Mouse (Mus musculus): Measurements from ENCODE around the gene Itpr3.

Gene Itpr3

DNA sequence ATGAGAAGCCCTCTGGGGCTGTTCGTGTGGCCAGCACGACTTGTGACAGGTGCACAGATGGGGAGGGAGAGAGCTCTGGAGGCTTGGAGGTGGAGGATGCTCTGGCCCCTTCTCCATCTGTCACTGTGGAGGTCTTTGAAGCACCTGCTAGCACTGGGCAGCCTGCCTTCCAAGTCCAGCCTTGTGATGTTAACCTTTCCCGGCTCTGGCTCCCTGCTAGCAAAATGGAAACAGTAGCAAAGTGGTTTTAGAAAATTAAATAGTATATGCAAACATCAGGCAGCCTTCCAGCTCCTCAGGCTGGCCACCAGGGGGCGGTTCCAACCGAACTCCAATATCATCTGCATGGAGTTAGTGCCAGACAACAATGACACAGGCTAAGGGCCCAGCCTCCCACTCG lies 14.5 kb downstream of the Itpr3 start:
- no peak for DNase-seq (ENCODE audit: low spot score in 2 of 2)

DNA sequence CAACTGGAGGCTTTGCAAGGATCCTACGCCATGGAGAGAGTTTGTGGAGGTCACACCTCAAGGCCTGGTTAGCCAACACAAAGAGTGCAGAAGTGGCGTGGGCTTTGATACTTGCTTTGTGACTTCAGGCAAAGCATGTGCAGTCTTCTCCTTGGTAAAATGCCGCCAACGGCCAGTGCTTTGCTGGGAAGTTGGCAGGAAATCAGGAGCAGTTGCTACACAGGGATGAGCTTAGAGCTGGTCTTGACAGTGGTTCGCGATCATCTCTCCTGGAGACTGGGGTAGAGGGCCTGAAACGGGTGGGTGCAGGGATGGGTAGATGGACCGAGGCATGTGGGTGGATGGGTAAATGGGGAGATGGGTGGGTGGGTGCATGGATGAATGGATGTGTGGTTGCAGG lies 15.3 kb downstream of the Itpr3 start:
- DNase-seq (ENCODE audit: low spot score in 2 of 2), result peak in 1 of 2 experiments; percentile 24

DNA sequence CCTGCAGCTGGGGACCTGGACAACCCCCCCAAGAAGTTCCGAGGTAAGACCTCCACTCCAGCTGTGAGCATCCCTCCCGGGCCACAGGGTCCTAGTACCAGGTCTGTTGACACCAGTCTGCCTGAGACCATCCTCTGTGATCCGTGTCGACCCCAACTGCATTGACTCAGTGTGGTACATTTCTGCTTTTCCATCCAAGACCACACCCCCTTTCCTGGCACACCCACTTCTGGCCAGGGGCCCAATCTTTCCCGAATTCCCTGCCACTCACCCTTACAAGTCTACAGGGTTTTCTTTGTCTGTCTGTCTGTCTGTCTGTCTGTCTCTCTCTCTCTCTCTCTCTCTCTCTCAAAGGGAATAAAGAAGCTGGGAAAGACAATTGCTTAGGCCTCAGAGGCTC lies 16.0 kb downstream of the Itpr3 start:
- DNase-seq (ENCODE audit: low spot score in 2 of 2), result no peak

DNA sequence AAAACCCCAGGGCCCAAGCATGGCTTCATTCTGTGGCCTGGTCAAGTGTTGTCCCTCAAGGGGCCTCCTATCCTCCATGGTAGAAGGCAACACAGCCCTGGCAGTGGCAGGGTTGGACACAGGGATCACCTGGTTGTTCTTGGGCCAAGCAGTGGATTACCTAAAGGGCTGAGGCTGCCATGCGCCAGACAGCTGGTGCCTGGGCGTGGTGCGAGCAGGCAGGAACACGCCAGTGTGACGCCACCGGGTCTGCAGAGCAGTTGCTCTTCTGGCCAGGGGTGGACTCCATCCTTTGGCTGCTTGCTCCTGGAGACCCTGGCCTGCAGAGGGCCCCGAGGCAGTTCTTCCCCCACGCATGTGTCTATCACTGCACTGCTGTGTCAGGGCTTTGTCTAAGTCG lies 16.7 kb downstream of the Itpr3 start:
- DNase-seq (ENCODE audit: low spot score in 2 of 2), result no peak

DNA sequence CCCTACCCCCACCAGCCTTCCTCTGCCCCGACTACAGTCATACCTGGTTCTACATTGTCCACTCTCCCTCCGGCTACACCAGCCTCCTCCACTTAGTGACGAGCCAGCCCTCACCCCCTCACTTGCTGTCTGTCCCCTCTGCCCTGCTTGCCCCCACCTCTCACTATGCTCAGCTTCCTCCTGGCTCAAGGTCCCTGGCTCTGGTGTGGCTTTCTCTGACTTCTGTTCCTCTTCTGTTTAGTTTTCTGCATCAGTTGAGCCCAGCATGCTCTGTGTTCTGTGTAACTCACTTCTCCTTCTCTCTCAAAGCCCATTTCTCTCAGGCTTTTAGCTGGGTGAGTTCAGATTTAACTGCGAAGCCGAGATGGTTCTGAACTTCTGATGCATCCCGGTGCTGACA lies 17.1 kb downstream of the Itpr3 start:
- no peak for DNase-seq (ENCODE audit: low spot score in 2 of 2)

GRCm38 (mm10) chr17:27074849-27075745 lies 18.0 kb downstream of the Itpr3 start:
- no peak for DNase-seq (ENCODE audit: low spot score in 2 of 2)

- no peak for DNase-seq (ENCODE audit: low spot score in 2 of 2)
Measured at GRCm38 (mm10) chr17:27077133-27077532, 20.0 kb downstream of the Itpr3 start.

GRCm38 (mm10) chr17:27077920-27078319 lies 20.8 kb downstream of the Itpr3 start:
- no peak for DNase-seq (ENCODE audit: low spot score in 2 of 2)

DNA sequence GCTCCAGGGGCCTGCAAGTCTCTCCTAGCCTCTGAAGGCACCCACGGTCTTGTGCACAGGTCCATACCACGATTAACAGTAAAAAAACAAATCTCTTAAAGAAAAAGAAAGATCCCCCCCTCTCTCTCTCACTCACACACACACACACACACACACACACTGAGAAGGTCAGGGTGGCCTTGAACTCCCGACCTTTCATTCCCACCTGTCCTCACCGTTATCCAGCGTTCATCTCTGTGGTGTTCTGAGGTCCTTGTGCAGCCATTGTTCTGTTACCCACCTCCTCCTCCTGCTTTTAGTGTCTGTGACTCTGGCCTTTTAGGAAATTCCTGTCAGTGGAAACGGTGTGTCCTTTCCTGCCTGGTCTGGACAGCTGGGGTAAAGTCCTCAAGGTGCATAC lies 21.4 kb downstream of the Itpr3 start:
- no peak for DNase-seq (ENCODE audit: low spot score in 2 of 2)

DNA sequence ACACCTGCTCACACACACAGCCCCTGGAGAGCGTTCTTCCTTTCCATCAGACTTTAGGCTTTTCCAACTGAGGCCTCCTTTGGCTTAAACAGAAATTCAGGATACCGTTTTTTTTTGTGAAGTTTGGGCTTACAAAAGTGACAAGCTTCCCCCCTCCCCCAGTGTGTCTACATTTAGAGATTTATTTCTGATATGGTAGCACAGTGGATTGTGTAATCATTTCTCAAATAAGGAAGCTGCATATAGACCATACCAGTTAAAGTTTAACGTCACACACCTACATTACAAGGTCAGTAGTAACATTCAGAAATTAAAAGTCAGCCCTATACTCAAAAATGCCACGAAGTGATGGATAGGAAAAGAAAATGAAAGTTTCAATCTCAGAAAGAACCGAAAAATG lies 24.8 kb downstream of the Itpr3 start:
- no peak for DNase-seq (ENCODE audit: low spot score in 2 of 2)

- DNase-seq (ENCODE audit: low spot score in 2 of 2), result no peak
Measured at GRCm38 (mm10) chr17:27082796-27083195, 25.7 kb downstream of the Itpr3 start.

DNA sequence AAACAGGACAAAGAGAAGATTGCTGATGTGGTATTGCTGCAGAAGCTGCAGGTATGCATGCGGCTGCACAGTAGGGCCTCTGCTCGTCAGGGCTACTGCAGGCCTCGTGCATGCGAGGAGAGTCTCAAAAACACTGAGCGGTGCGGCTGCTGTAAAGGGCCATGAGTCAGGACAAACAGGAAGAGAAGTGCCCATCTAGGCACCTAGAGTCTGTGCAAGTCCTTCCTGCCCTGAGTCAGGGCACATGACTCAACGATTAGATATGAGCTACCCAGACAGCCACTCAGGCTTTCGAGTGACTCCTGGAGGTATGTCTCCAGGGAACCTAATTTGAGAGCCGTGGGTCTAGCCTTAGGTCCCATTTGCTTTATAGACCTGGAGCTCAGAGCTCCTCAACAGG lies 26.5 kb downstream of the Itpr3 start:
- no peak for DNase-seq (ENCODE audit: low spot score in 2 of 2)

DNA sequence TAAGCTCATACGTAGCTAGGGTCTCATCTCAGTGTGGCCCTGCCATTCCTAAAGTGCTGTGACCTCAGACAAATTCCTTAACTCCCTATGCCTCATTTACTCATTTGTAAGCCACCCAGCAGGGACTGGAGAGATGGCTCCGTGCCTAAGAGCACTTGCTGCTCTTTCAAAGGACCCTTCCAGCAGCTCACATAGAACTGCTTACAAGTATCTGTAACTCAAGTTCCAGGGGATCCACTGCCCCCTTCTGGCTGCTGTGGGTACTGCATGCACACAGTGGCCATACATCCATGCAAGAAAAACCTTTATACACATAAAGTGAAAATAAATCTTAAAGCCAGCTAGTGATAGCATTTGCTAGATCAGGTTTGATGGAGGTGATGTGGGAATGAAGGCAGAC lies 28.6 kb downstream of the Itpr3 start:
- peak in 1 of 2 experiments; percentile 19 for DNase-seq (ENCODE audit: low spot score in 2 of 2)

DNA sequence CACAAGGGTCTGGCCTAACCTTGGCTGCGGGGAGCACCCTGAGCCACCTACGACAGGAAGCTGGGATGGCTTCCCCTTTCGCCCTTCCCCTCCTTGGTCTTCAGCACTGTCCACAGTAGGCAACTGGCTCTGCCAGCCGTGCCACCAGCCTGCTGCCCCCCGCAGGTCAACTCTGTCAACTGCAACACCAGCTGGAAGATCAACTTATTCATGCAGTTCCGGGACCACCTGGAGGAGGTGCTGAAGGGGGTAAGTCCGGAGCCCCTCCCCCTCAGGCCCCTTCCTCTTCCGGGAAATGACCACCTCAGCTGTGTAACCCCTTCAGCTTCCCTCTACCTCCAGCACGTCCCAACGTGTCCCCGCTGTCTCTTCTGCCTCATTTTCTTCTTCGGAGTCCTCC lies 30.3 kb downstream of the Itpr3 start:
- no peak for DNase-seq (ENCODE audit: low spot score in 2 of 2)

GRCm38 (mm10) chr17:27090068-27090467 lies 33.0 kb downstream of the Itpr3 start:
- no peak for DNase-seq (ENCODE audit: low spot score in 2 of 2)

DNA sequence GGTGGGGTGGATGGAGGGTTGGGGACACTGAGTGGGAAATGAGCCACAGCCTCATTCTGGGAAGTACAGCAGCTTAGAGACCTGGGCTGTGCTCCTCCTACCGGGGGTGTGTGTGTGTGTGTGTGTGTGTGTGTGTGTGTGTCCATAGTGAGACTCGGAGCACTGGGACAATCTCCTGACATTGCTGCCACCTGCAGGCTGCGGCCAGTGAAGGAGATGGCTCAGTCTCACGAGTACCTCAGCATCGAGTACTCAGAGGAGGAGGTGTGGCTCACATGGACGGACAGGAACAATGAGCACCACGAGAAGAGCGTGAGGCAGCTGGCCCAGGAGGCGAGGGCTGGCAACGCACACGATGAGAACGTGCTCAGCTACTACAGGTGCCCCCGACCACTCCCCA lies 38.6 kb downstream of the Itpr3 start:
- DNase-seq (ENCODE audit: low spot score in 2 of 2), result no peak

DNA sequence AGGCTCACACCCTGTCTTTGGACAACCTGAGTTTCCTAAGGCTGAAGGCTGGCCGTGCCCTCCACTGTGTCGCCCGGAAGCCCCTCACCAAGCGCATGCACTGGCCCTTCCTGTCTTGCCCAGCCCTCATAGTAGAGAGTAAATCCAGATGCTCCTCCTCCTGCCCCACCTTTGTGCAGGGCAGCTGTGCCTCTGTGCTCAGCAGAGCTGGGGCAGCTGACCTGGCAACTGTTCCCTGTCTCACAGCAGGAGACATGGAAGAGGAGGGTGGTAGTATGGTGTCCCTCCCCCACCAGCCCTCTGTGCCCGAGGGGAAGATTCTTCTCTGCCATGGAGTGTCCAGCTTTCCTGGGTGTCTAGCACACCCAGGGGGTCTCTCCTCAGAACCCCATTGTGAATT lies 44.6 kb downstream of the Itpr3 start:
- no peak for DNase-seq (ENCODE audit: low spot score in 2 of 2)

- no peak for DNase-seq (ENCODE audit: low spot score in 2 of 2)
Measured at GRCm38 (mm10) chr17:27105698-27106470, 48.8 kb downstream of the Itpr3 start.

- no peak for DNase-seq (ENCODE audit: low spot score in 2 of 2)
Measured at GRCm38 (mm10) chr17:27106745-27107144, 49.6 kb downstream of the Itpr3 start.

DNA sequence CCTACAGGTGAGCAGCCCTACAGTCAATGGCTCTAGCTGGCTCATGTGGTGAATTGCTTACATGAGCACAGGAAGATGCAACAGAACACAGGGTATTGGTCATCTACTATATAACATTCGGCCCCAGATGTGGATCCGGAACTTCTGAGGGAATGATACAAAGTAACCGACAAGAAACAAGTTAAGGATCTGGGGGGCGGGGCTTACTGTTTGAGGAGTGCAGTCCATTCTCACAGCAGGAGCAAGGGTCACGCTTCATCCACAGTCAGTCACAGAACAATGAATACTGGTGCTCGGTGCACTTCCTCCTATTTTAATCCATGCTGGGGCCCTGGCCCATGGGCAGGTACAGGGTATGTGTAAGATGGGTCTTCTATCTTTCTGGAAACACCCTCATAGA lies 50.8 kb downstream of the Itpr3 start:
- no peak for DNase-seq (ENCODE audit: low spot score in 2 of 2)

GRCm38 (mm10) chr17:27110072-27110471 lies 53.0 kb downstream of the Itpr3 start:
- DNase-seq (ENCODE audit: low spot score in 2 of 2), result no peak

DNA sequence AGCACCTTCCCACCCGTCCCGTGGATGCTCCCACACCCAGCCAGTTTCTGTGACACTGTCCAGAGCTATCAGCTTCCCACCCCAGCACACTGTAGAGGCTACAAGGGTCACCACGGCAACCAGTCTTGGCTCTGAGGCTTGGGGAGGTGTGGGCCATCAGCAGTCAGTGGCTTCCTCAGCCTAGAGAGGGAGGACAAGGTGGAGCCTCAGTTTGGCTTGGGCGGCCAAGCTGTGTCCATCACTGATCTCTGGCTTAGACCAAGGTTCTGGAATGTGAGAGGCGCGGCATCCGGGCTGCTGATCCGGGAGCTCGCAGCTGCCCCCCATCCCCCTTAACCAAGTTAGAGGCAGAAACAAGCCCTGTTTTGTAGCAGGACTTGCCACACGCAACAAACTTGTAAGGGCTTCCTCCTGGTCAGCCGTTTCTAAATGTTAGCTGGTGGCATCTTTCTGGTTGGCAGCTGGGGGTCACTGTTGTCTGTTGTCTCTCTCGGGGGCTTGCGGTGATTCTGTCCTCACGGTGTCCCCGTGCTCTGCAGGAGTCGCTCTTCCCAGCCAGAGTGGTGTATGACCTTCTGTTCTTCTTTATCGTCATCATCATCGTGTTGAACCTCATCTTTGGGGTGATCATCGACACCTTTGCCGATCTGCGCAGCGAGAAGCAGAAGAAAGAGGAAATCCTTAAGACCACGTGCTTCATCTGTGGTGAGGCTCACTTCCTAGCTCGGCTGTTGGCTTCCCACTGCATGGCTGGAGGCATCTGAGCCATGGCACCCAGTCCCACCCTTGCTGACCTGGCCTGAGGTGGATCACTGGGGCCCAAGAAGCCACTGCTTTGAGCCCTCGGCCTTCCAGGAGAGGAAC lies 61.8 kb downstream of the Itpr3 start:
- DNase-seq (ENCODE audit: low spot score in 2 of 2), result no peak

Measured in frontal cortex, postnatal 25 days (tissue).